Mouse (Mus musculus) limb, embryonic 10.5 days (tissue): ENCODE data around the gene Bin2. TPM values are rescaled to one million over a fixed set of nuclear protein-coding genes. Genes with fewer than 3 reads are reported as not detected.

Source experiments
- DNase-seq: peaks from one replicate; pipeline ENCODE4 v3.0.0-alpha.2; 2017; ENCODE audit warnings: low spot score
- H3K27ac ChIP-seq: fragments of 300-500 bp; sonication (generic); 2 replicates; pipeline ENCODE4 v1.5.1; 2016; ENCODE audit warnings: mild to moderate bottlenecking
- H3K27me3 ChIP-seq: fragments of 300-500 bp; sonication (generic); 2 replicates; pipeline ENCODE4 v1.6.1; 2016; ENCODE audit warnings: low read depth, mild to moderate bottlenecking; ENCODE audit not compliant: poor library complexity, severe bottlenecking
- H3K36me3 ChIP-seq: fragments of 300-500 bp; sonication (generic); 2 replicates; pipeline ENCODE4 v1.6.1; 2016; ENCODE audit warnings: mild to moderate bottlenecking, moderate library complexity
- H3K4me1 ChIP-seq: fragments of 300-500 bp; sonication (generic); 2 replicates; pipeline ENCODE4 v1.6.1; 2016
- H3K4me3 ChIP-seq: fragments of 300-500 bp; sonication (generic); 2 replicates; pipeline ENCODE4 v1.5.1; 2016; ENCODE audit warnings: mild to moderate bottlenecking, moderate library complexity
- H3K9me3 ChIP-seq: fragments of 300-500 bp; sonication (generic); replicated peaks from 2 replicates; pipeline ENCODE4 v1.6.1; 2016; ENCODE audit warnings: mild to moderate bottlenecking
- WGBS: fragments of 180-500 bp; shearing (Covaris S2); methylation state at CpG from one replicate; pipeline ENCODE4 v1.1.7; 2016; 5-methylcytosine and 5-hydroxymethylcytosine counted together
- polyA plus RNA-seq: library from polyadenylated mRNA; unstranded; fragments of >200 nt; fragmentation: Nextera tagmentation; extraction: Ambion mirVana; gene quantifications from 2 replicates; pipeline ENCODE4 v1.2.1, GENCODE M21; 2016

Gene Bin2
- polyA plus RNA-seq, 1 experiment from 2014 or later: 2.6 TPM

DNA sequence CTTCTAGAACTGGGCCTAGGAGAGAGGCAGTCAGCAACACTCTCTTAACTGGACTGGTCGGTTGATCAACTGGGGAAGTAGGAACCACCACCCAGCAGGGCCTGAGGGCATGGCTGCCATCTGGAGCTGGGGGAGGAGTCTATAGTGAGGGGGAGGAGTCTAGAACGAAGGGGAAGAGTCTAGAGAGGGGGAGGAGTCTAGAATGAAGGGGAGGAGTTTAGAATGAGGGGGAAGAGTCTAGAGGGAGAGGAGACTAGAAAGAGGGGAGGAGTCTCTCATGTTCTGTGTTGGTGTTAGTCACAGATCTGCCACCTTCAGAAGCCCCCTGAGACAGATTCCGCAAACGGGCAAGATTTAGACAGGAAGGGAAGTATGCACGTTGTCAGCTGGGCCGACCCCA is 30.0 kb upstream of the Bin2 start:
- Histone ChIP-seq H3K4me3 (no peak overlapping the region), H3K36me3 (no peaks in the 10 kb centered on the region), H3K27ac (no peak overlapping the region), H3K27me3 (peaks cover 27% of the 10 kb centered on the region), H3K4me1 (peaks cover 9% of the 10 kb centered on the region), H3K9me3 (no peaks in the 10 kb centered on the region)
- DNase-seq: no peak
- WGBS: 70% methylated on average over 6 of the region's 6 CpGs

DNA sequence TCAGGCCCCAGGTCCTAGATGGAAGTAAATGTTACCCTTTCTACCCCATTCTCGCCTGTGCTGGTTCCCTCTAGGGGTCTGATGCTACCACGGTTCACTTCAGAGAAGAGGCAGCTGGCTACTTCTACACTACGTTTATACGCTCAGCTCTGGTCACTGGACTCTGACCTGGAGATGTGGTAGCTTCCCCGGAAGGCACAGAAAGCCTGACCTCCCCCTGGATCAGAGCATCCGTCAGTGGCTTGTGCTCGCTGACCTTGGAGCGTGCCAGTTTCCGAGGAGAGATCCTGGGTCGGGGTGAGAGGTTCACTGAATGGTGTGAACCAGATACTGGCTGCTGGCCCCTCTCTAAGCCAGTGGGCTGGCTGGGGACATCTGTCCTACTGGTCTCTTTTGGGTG is 28.7 kb upstream of the Bin2 start:
- Histone ChIP-seq H3K36me3 (no peaks in the 10 kb centered on the region), H3K27me3 (peaks cover 14% of the 10 kb centered on the region), H3K4me1 (0 out of 2 replicates have a peak, but pooled peaks cover 6% of the 10 kb centered on the region), H3K27ac (no peak overlapping the region), H3K9me3 (no peaks in the 10 kb centered on the region), H3K4me3 (no peak overlapping the region)
- DNase-seq: no peak
- WGBS: 85% methylated on average over 10 of the region's 10 CpGs

- Histone ChIP-seq H3K27me3 (no peaks in the 10 kb centered on the region), H3K4me1 (0 out of 2 replicates have a peak, but pooled peaks cover 6% of the 10 kb centered on the region), H3K36me3 (no peaks in the 10 kb centered on the region), H3K4me3 (no peak overlapping the region), H3K27ac (no peak overlapping the region), H3K9me3 (peaks cover 5% of the 10 kb centered on the region; the same call in 1 of the 2 replicates)
- DNase-seq: no peak
- WGBS: 92% methylated on average over 9 of the region's 9 CpGs
Observed at GRCm38 (mm10) chr15:100694406-100694805, 25.1 kb upstream of the Bin2 start.

GRCm38 (mm10) chr15:100691990-100692389 is 22.6 kb upstream of the Bin2 start:
- Histone ChIP-seq H3K36me3 (no peaks in the 10 kb centered on the region), H3K4me1 (peaks cover 11% of the 10 kb centered on the region; the same call in 1 of the 2 replicates), H3K27me3 (0 out of 2 replicates have a peak, but pooled peaks cover 3% of the 10 kb centered on the region), H3K9me3 (peaks cover 5% of the 10 kb centered on the region; the same call in 1 of the 2 replicates), H3K27ac (no peak overlapping the region), H3K4me3 (no peak overlapping the region)
- no peak for DNase-seq
- WGBS: 78% methylated on average over 3 of the region's 3 CpGs

GRCm38 (mm10) chr15:100687430-100687971 is 18.1 kb upstream of the Bin2 start, which contains the start of gene Cela1:
Gene Cela1 (minus strand): TSS chr15:100687921.
- no peak for DNase-seq
- 84% methylated on average over 8 of the region's 8 CpGs for WGBS
- Histone ChIP-seq H3K36me3 (no peaks in the 10 kb centered on the region), H3K9me3 (peaks cover 5% of the 10 kb centered on the region; the same call in 1 of the 2 replicates), H3K4me1 (peaks cover 7% of the 10 kb centered on the region; the same call in 1 of the 2 replicates), H3K4me3 (no peak within 1 kb of the TSS), H3K27me3 (peaks cover 23% of the 10 kb centered on the region), H3K27ac (peak within 1 kb of the TSS; percentile 12; the same call in 1 of the 2 replicates)

- Histone ChIP-seq H3K27me3 (peaks cover 23% of the 10 kb centered on the region), H3K27ac (0 out of 2 replicates have a peak overlapping the region, but pooled peaks have one; percentile 12), H3K36me3 (no peaks in the 10 kb centered on the region), H3K9me3 (peaks cover 5% of the 10 kb centered on the region; the same call in 1 of the 2 replicates), H3K4me3 (no peak overlapping the region), H3K4me1 (peaks cover 7% of the 10 kb centered on the region)
- DNase-seq: no peak
- WGBS: 62% methylated on average over 12 of the region's 12 CpGs
Observed at GRCm38 (mm10) chr15:100686989-100687388, 17.6 kb upstream of the Bin2 start.

DNA sequence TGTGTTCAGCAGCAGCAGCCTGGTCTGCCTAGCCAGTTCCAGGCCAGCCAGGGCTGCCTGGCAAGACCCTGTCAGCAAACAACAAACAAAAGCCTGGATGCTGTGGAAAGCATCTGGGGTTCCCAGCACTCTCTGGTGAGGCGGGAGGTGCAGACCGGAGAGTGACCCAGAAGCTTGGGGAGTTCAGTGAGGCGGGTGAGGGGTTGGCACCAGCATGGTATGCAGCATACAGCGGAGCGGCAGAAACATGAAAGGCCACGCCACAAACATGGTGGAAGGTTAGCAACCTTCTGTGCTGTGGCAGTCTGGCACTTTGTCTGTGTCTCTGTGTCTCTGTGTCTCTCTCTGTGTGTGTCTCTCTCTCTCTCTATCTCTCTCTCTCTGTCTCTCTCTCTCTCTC is 17.1 kb upstream of the Bin2 start:
- Histone ChIP-seq H3K4me3 (no peak overlapping the region), H3K9me3 (peaks cover 5% of the 10 kb centered on the region; the same call in 1 of the 2 replicates), H3K36me3 (no peaks in the 10 kb centered on the region), H3K27me3 (peaks cover 23% of the 10 kb centered on the region), H3K4me1 (peaks cover 13% of the 10 kb centered on the region), H3K27ac (no peak overlapping the region)
- DNase-seq: no peak
- WGBS: 87% methylated on average over 6 of the region's 6 CpGs

DNA sequence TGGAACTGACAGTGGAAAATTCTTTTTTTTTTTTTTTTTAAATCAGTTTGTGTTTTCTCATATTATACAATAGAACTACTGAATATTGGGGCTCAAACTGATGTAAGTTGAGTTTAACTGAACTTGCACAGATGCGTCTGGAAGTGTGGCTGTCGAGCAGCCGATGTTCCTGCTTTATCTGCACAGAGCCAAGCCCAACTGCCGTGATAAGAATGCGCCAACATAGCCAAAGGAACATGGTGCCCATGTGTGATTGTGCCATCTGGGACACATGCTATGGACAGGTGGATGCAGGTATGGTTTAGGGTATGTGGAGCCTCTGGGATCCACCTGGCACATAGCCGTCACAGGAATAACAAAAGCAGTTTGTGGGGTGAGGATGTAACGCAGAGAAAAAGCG is 16.5 kb upstream of the Bin2 start:
- peaks cover 23% of the 10 kb centered on the region for H3K27me3 ChIP-seq
- no peak for DNase-seq
- H3K36me3 ChIP-seq: no peaks in the 10 kb centered on the region
- H3K4me3 ChIP-seq: no peak overlapping the region
- no peak overlapping the region for H3K27ac ChIP-seq
- 90% methylated on average over 8 of the region's 8 CpGs for WGBS
- H3K4me1 ChIP-seq: peaks cover 19% of the 10 kb centered on the region
- H3K9me3 ChIP-seq: peaks cover 5% of the 10 kb centered on the region; the same call in 1 of the 2 replicates

DNA sequence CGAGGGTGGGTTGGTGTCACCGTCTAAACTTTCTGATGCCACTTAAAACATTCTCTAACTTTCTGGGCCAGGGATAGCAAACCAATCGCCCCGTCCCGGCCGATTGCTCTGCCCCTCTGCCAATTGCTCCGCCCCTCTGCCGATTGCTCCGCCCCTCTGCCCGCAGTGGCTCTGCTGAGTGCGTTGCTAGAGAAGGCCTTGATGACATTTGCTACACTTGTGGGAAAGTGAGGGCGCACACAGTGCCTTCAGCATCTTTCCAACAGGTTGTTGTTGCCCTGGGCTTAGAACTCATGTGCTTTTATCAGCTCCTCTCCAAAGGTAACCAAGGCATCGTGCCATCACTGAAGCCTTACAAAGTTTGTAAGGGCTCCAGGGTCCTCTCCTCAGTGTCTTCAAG is 15.9 kb upstream of the Bin2 start:
- H3K4me3 ChIP-seq: 0 out of 2 replicates have a peak overlapping the region, but pooled peaks have one; percentile 4
- no peak for DNase-seq
- H3K9me3 ChIP-seq: peaks cover 1% of the 10 kb centered on the region; the same call in 1 of the 2 replicates
- peaks cover 25% of the 10 kb centered on the region for H3K4me1 ChIP-seq
- no peaks in the 10 kb centered on the region for H3K36me3 ChIP-seq
- WGBS: 18% methylated on average over 13 of the region's 13 CpGs
- no peak overlapping the region for H3K27ac ChIP-seq
- H3K27me3 ChIP-seq: peaks cover 23% of the 10 kb centered on the region

GRCm38 (mm10) chr15:100684450-100684849 is 15.1 kb upstream of the Bin2 start:
- H3K9me3 ChIP-seq: no peaks in the 10 kb centered on the region
- no peak overlapping the region for H3K4me3 ChIP-seq
- WGBS: 57% methylated on average over 10 of the region's 10 CpGs
- H3K36me3 ChIP-seq: no peaks in the 10 kb centered on the region
- H3K4me1 ChIP-seq: peaks cover 28% of the 10 kb centered on the region
- H3K27me3 ChIP-seq: peaks cover 23% of the 10 kb centered on the region
- no peak for DNase-seq
- no peak overlapping the region for H3K27ac ChIP-seq

DNA sequence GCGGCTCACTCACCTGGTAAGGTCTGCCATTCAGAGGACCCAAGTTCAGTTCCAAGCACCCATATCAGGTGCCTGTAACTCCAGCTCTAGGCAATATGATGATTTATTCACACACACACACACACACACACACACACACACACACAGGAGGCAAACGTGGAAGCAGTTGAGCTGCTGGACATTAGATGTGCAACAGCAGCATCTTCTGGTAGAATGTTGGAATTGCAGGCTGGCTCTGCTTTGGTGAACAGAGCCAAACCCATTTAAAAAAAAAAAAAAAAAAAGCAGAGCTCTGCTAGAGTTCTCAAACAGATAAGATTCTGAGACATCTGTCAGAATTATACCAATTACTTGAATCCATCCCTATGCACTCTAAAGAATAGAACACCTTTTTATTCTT is 13.7 kb upstream of the Bin2 start:
- no peaks in the 10 kb centered on the region for H3K36me3 ChIP-seq
- no peak overlapping the region for H3K27ac ChIP-seq
- WGBS: 47% methylated on average over 2 of the region's 2 CpGs
- peak; percentile 81 for DNase-seq
- H3K27me3 ChIP-seq: peaks cover 23% of the 10 kb centered on the region
- no peak overlapping the region for H3K4me3 ChIP-seq
- H3K9me3 ChIP-seq: no peaks in the 10 kb centered on the region
- H3K4me1 ChIP-seq: peaks cover 28% of the 10 kb centered on the region

GRCm38 (mm10) chr15:100681770-100682169 is 12.4 kb upstream of the Bin2 start:
- no peaks in the 10 kb centered on the region for H3K36me3 ChIP-seq
- H3K27me3 ChIP-seq: peaks cover 19% of the 10 kb centered on the region
- no peak overlapping the region for H3K4me3 ChIP-seq
- H3K9me3 ChIP-seq: no peaks in the 10 kb centered on the region
- peak overlapping the region; percentile 56; the same call in 1 of the 2 replicates for H3K27ac ChIP-seq
- WGBS: 33% methylated on average over 7 of the region's 7 CpGs
- no peak for DNase-seq
- peaks cover 21% of the 10 kb centered on the region for H3K4me1 ChIP-seq

DNA sequence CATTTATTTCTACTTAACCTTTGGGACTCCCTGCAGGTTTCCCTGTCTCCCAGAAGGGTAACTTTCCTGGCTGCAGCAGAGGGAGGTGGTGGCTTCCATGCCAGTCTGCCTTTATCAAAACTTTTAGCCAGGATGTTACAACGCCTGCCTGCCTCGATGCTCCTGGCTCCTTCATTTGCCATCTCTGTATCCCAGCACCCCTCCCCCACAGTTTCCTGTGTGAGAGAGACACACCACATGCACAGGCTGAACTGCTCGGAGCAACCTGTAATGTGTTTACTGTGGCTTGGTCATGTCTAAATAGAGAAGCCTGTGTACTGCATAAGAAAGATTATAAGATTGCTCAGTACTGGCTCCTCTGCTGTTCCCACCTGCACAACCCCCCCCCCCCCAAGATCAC is 11.0 kb upstream of the Bin2 start:
- no peak overlapping the region for H3K4me3 ChIP-seq
- no peaks in the 10 kb centered on the region for H3K9me3 ChIP-seq
- WGBS: 54% methylated on average over 3 of the region's 3 CpGs
- DNase-seq: no peak
- no peak overlapping the region for H3K27ac ChIP-seq
- H3K27me3 ChIP-seq: peaks cover 12% of the 10 kb centered on the region
- H3K36me3 ChIP-seq: no peaks in the 10 kb centered on the region
- peaks cover 21% of the 10 kb centered on the region for H3K4me1 ChIP-seq
